Mouse (Mus musculus) liver, embryonic 12.5 days (tissue): ENCODE results near the gene Wdr90. TPM values are rescaled to one million over a fixed set of nuclear protein-coding genes. Genes with fewer than 3 reads are reported as not detected.
"Not testable (repeated sequence)": the region's sequence is repeated elsewhere in the genome, so short reads cannot be mapped to it uniquely, and the experiment has no call there.

Source experiments
- ATAC-seq: fragments of 200-750 bp; cut with Nextera tagmentation; 2 replicates; pipeline ENCODE4 v1.8.0; 2017; ENCODE audit warnings: moderate number of reproducible peaks, mild to moderate bottlenecking, moderate library complexity
- H3K27ac ChIP-seq: fragments of 300-500 bp; sonication (generic); 2 replicates; pipeline ENCODE4 v1.5.1; 2016; ENCODE audit warnings: mild to moderate bottlenecking
- H3K27me3 ChIP-seq: fragments of 300-500 bp; sonication (generic); replicated peaks from 2 replicates; pipeline ENCODE4 v1.6.1; 2016; ENCODE audit warnings: mild to moderate bottlenecking, moderate library complexity
- H3K36me3 ChIP-seq: fragments of 300-500 bp; sonication (generic); 2 replicates; pipeline ENCODE4 v1.6.1; 2016; ENCODE audit warnings: mild to moderate bottlenecking, moderate library complexity
- H3K4me1 ChIP-seq: fragments of 300-500 bp; sonication (generic); 2 replicates; pipeline ENCODE4 v1.6.1; 2016
- H3K4me2 ChIP-seq: fragments of 300-500 bp; sonication (generic); 2 replicates; pipeline ENCODE4 v1.6.1; 2016; ENCODE audit warnings: mild to moderate bottlenecking, moderate library complexity
- H3K4me3 ChIP-seq: fragments of 300-500 bp; sonication (generic); 2 replicates; pipeline ENCODE4 v1.5.1; 2016; ENCODE audit warnings: mild to moderate bottlenecking, moderate library complexity
- H3K9ac ChIP-seq: fragments of 300-500 bp; sonication (generic); 2 replicates; pipeline ENCODE4 v1.6.1; 2016; ENCODE audit warnings: mild to moderate bottlenecking, moderate library complexity
- H3K9me3 ChIP-seq: fragments of 300-500 bp; sonication (generic); replicated peaks from 2 replicates; pipeline ENCODE4 v1.6.1; 2016; ENCODE audit warnings: mild to moderate bottlenecking, moderate library complexity
- WGBS: fragments of 180-500 bp; shearing (Covaris S2); methylation state at CpG from one replicate; pipeline ENCODE4 v1.1.7; 2016; ENCODE audit not compliant: insufficient replicate concordance; 5-methylcytosine and 5-hydroxymethylcytosine counted together
- polyA plus RNA-seq: library from polyadenylated mRNA; unstranded; fragments of >200 nt; fragmentation: Nextera tagmentation; extraction: Ambion mirVana; gene quantifications from 2 replicates; pipeline ENCODE4 v1.2.1, GENCODE M21; 2016

The Wdr90 gene
- polyA plus RNA-seq, 1 experiment from 2014 or later = 19.6 TPM

DNA sequence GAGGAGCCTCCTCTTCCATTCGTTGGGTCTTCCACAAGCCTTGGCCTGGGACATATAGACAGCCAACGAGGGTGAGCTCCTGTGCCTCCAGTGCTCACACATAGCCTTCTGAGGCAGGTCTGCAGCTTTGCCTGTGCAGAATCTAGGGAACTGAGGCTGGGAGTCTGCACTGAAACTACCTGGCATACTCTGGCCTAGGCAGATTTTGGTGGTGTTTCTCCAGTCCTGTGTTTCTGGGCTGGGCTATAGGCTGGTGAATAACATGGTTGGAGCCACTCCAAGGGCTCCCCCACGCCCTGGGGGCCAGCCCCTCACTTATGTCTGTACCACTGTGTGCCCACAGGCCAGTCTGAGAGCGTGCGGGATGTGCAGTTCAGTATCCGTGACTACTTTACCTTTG lies 36.0 kb downstream of the Wdr90 start:
- H3K9ac ChIP-seq = peak overlapping the region; percentile 76
- no peak for ATAC-seq
- H3K4me2 ChIP-seq = peak overlapping the region; percentile 87
- peak overlapping the region; percentile 73 for H3K4me3 ChIP-seq
- H3K27me3 ChIP-seq = peaks cover 23% of the 10 kb centered on the region
- H3K36me3 ChIP-seq = peaks cover 41% of the 10 kb centered on the region
- H3K4me1 ChIP-seq = peaks cover 57% of the 10 kb centered on the region
- no peaks in the 10 kb centered on the region for H3K9me3 ChIP-seq
- no peak overlapping the region for H3K27ac ChIP-seq
- 83% methylated on average over 6 of the region's 6 CpGs for WGBS

DNA sequence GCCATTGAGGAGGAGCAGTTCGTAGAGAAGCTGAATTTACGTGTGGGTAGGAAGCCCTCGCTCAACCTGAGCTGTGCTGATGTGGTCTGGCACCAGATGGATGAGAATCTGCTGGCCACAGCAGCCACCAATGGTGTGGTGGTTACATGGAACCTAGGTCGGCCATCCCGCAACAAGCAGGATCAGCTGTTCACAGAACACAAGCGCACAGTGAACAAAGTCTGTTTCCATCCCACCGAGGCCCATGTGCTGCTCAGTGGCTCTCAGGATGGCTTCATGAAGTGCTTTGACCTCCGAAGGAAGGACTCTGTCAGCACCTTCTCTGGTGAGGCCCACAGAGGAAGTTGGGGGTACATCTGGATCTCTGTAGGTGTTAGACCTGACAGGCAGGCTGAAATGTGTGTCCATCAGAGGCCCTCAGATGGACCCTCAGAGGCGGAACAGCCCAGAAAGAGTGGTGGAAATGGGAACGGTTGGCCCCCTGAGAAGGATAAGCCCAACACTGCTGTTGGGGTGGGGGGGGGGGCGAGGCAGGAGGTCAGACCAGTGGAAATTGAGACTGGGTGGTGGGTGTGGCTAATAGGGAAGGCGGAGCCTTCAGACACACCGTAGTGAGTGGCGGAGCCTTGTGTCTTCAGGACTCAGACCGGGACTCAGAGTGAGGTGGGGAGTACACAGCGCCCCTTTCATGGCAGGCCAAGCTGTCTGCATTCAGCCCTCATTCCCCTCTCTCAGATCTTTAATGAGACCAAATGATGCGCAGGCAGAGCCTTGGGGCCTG lies 36.7 kb downstream of the Wdr90 start:
- H3K9ac ChIP-seq = peak overlapping the region; percentile 76
- peaks cover 31% of the 10 kb centered on the region for H3K27me3 ChIP-seq
- ATAC-seq = no peak; the same call in 1 of the 2 replicates
- 54% methylated on average over 16 of the region's 17 CpGs for WGBS
- H3K4me3 ChIP-seq = peak overlapping the region; percentile 73
- H3K36me3 ChIP-seq = peaks cover 34% of the 10 kb centered on the region
- peak overlapping the region; percentile 80 for H3K27ac ChIP-seq
- peaks cover 52% of the 10 kb centered on the region for H3K4me1 ChIP-seq
- H3K9me3 ChIP-seq = no peaks in the 10 kb centered on the region
- peak overlapping the region; percentile 87 for H3K4me2 ChIP-seq

DNA sequence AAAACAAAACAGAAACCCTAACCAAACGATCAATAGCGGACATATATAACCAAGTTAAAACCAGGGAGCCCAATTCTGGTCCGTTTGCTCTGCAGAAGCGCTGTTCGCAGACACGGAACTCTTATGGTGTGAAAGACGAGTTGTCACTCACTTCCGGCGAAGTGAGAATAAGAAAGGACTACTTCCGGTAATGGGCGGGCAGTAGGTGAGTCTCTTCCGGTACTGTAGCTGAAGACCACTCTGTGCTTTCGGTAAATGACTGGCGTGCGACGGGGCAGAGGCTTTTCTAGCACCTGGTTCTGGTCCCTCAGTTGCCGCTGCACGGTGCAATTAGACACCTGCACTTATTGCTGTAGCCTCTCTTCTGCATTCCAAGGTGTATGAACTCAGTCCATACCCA lies 37.8 kb downstream of the Wdr90 start, which contains the start of gene Wdr24:
Gene Wdr24 (plus strand): TSS at position 176 of the 400 bp plus-strand sequence.
- peak within 1 kb of the TSS; percentile 76 for H3K9ac ChIP-seq
- peak; percentile 73; the same call in 1 of the 2 replicates for ATAC-seq
- WGBS = 1% methylated on average over 18 of the region's 18 CpGs
- peak within 1 kb of the TSS; percentile 73 for H3K4me3 ChIP-seq
- H3K4me2 ChIP-seq = peak within 1 kb of the TSS; percentile 87
- peaks cover 49% of the 10 kb centered on the region for H3K4me1 ChIP-seq
- no peaks in the 10 kb centered on the region for H3K9me3 ChIP-seq
- peak within 1 kb of the TSS; percentile 80 for H3K27ac ChIP-seq
- peaks cover 33% of the 10 kb centered on the region for H3K36me3 ChIP-seq
- H3K27me3 ChIP-seq = peaks cover 42% of the 10 kb centered on the region

DNA sequence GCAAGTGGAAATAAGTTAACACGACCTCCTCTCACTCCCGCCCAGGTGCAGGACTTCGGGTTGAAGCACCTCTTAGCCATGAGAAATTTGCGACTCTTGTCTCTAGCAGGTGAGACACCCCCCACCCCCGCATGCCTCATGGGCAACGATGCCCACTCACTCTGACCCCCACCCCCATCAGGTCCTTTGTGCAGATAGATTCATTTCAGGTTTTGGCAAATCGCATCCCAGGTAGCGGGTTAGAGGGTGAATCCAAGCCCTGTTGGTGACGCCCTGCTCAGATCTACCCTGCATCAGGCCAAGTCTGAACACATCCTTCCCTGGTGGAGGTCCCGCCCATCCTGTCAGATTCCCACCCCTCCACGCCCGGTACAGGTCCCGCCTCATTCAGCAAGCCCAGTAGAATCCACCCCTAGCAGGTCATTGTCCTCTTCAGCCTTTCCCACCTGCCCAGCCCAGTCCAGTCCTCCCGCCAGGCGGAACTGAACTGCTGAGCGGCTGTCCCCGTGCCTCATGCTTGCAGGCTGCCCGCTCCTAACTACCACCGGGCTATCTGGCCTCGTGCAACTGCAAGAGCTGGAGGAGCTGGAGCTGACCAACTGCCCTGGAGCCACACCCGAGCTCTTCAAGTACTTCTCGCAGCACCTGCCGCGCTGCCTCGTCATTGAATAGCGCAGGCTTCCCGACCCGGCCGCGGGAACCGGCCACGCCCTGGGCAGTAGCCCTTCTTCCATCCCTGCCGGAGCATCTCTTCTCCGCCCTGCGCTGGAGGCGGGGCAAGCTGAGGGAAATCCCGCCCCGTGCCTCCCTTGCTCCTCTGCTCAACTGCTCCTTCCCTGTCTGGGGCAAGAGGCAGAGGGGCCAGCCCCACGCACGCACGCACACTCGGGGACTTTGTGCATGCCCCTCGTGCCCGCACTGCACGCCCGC lies 42.2 kb downstream of the Wdr90 start:
- peaks cover 84% of the 10 kb centered on the region for H3K27me3 ChIP-seq
- WGBS = 4% methylated on average over 46 of the region's 46 CpGs
- peak; percentile 45 for ATAC-seq

DNA sequence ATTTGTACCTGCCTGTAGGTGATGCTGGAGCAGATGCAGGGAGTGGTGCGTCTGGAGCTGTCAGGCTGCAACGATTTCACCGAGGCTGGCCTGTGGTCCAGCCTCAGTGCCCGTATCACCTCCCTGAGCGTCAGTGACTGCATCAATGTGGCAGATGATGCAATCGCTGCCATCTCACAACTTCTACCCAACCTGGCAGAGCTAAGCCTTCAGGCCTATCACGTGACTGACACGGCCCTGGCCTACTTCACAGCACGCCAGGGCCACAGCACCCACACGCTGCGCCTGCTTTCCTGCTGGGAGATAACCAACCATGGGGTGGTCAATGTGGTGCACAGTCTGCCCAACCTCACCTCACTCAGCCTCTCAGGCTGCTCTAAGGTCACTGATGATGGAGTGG lies 43.6 kb downstream of the Wdr90 start:
- H3K27me3 ChIP-seq = peaks cover 97% of the 10 kb centered on the region
- H3K9me3 ChIP-seq = no peaks in the 10 kb centered on the region
- 67% methylated on average over 11 of the region's 11 CpGs for WGBS
- no peak overlapping the region for H3K4me2 ChIP-seq
- peaks cover 10% of the 10 kb centered on the region for H3K4me1 ChIP-seq
- no peak overlapping the region for H3K4me3 ChIP-seq
- H3K9ac ChIP-seq = no peak overlapping the region
- H3K36me3 ChIP-seq = no peaks in the 10 kb centered on the region
- no peak overlapping the region for H3K27ac ChIP-seq
- ATAC-seq = no peak

More for the DNA sequence above, 42.2 kb downstream of the Wdr90 start:
- peak overlapping the region; percentile 44 for H3K4me2 ChIP-seq
- H3K27ac ChIP-seq = no peak overlapping the region
- H3K9me3 ChIP-seq = no peaks in the 10 kb centered on the region
- H3K9ac ChIP-seq = no peak overlapping the region
- H3K4me3 ChIP-seq = peak overlapping the region; percentile 22
- no peaks in the 10 kb centered on the region for H3K36me3 ChIP-seq
- peaks cover 17% of the 10 kb centered on the region for H3K4me1 ChIP-seq

DNA sequence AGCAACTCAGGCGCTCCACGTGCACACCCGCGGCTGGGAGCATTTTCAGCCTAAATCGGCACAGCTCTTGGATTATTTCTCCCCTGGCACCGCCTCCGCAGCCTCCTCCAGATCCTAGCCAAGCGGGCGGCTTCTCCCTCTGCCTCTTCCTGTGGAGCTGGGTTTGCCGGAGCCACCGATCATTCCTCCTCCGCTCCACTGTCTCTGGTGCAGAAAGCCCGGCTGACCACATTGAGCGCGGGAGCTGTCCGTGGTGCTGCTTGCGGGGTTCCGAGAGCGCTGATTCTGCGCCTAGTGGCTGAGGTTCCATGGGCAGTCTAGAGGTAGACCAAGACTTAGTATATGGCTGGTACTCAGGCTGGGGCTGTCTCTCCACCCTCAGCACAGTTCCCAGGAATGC lies 47.8 kb downstream of the Wdr90 start:
- Histone ChIP-seq H3K4me1 (peaks cover 13% of the 10 kb centered on the region), H3K9ac (no peak overlapping the region), H3K27me3 (peaks cover 98% of the 10 kb centered on the region), H3K9me3 (no peaks in the 10 kb centered on the region), H3K27ac (no peak overlapping the region), H3K4me2 (no peak overlapping the region), H3K36me3 (no peaks in the 10 kb centered on the region), H3K4me3 (no peak overlapping the region)
- no peak for ATAC-seq
- WGBS = 2% methylated on average over 20 of the region's 20 CpGs

DNA sequence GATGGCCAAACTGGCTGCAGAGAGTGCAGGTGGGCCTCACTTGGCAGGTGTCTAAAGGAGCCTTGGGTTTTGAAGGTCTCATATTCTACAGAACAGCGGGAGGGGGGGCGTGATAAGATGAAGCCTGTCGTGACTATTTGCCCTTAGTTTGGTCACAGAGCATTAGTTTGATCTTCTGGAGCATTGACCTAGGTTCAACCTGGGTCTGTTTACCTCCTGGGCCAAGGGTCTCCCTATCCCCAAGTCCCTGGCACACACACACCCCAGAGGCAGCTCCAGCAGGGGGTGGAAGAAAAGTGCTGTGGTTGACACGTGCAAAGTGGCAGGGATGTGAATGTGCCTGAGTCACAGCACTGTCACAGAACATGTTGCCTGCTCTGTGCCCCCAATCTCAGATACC lies 50.4 kb downstream of the Wdr90 start:
- Histone ChIP-seq H3K27me3 (peaks cover 97% of the 10 kb centered on the region), H3K9me3 (no peaks in the 10 kb centered on the region), H3K4me2 (no peak overlapping the region), H3K4me3 (no peak overlapping the region), H3K27ac (no peak overlapping the region), H3K4me1 (peaks cover 14% of the 10 kb centered on the region), H3K36me3 (no peaks in the 10 kb centered on the region), H3K9ac (no peak overlapping the region)
- ATAC-seq = no peak
- 52% methylated on average over 4 of the region's 4 CpGs for WGBS

DNA sequence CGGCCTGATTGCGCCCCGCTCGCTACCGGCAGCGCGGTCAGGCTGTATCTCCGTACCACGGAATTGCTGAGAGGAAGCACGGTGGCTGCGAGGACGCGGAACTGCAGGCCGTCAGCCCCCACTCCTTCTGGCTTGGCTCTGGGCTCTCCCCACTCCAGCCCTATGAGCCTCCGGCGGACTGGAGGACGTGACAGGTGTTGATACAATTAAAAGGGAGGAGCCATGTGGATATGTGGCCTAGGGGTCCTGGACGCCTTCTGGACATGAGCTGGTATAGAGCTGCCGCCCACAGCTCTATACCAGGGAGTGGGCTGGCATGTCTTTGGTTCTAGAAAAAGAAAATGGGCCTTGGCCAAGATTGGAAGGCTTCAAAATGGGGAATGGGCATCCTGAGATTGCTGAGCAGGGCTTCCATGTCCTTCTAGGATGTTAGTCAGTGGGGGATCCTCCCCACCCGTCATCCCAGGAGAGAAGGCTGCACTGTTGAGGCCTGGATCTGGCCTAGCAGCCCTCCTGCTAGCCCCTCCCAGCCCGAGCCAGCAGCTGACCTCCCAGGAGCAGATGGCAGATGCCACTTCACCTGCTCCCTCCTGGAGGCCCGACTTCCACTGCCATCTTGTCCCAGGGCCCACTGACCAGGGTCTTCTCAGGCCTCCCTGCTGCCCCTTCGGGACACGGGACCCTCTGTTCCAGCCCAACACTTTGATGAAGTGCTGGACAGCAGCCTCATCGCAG lies 51.5 kb downstream of the Wdr90 start:
- peak overlapping the region; percentile 55 for H3K4me3 ChIP-seq
- no peaks in the 10 kb centered on the region for H3K9me3 ChIP-seq
- ATAC-seq = no peak; the same call in 1 of the 2 replicates
- peaks cover 14% of the 10 kb centered on the region for H3K4me1 ChIP-seq
- no peaks in the 10 kb centered on the region for H3K36me3 ChIP-seq
- no peak overlapping the region for H3K9ac ChIP-seq
- 12% methylated on average over 24 of the region's 25 CpGs for WGBS
- no peak overlapping the region for H3K27ac ChIP-seq
- H3K4me2 ChIP-seq = peak overlapping the region; percentile 77
- H3K27me3 ChIP-seq = peaks cover 90% of the 10 kb centered on the region

DNA sequence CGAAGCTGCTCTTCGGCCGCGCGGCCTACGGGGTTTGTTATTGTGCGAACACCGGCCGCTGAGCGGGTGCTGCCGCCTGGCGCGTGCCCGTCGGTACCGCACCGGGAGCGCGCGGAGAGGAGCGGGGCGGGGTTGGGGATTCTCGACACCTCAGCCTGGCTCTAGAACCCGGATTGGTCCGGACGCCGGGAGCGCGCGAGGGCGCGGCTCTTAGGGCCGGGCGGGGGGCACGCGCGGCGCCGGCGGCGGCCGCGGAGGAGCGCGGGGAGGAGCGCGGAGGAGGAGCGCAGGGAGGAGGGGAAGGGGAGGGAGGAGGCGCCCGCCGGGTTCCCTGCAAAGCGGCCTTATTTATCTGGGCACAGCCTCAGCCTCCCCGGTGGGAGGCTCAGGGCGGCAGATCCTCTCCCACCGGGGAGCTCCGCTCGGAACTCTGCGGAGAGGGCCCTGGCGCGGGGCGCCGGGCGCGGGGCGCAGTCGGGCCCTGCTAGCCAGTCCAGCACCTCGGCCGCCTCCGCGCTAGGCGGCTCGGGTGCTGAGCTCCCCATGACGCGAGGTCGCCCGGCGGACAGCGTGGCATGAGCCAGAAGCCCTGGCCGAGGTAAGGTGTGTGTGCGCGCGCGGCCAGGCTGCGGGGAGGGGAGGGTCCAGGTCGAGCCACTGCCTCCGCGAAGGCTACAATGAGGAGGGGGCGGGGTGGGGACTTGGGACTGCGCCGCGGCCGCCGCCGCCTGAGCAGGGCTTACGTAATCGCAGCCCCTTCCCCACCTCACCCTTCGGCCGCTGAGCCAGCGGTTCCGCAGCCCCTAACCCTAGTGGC lies 52.3 kb downstream of the Wdr90 start, which contains the start of gene Fbxl16:
Gene Fbxl16 (plus strand): TSS at position 297 of the 817 bp plus-strand sequence.
- WGBS = 1% methylated on average over 98 of the region's 100 CpGs
- Histone ChIP-seq H3K9ac (peak within 1 kb of the TSS; percentile 25; the same call in 1 of the 2 replicates), H3K9me3 (no peaks in the 10 kb centered on the region), H3K4me1 (peaks cover 14% of the 10 kb centered on the region), H3K4me3 (peak within 1 kb of the TSS; percentile 55), H3K27ac (no peak within 1 kb of the TSS), H3K27me3 (peaks cover 87% of the 10 kb centered on the region), H3K4me2 (peak within 1 kb of the TSS; percentile 77), H3K36me3 (no peaks in the 10 kb centered on the region)
- ATAC-seq = no peak; the same call in 1 of the 2 replicates

DNA sequence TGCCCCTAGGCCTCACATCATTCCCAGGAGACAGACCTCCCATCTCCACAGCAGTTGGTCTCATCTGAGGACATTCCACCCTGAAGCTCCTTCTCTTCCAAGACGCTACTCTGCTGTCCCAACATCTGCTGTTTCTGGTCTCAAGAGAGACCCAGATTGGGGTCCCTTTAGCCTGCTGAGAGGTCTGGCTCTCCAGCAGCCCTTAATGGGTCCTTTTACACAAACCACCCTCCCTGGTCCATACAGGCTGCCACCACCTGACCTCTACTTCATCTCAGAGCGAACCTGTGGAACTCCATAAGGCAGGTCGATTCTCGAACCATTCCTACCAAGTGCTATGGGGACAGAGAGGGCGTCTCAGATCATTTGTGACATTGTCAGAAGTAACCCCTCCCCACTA lies 53.3 kb downstream of the Wdr90 start:
- Histone ChIP-seq H3K27me3 (peaks cover 88% of the 10 kb centered on the region), H3K4me1 (peaks cover 14% of the 10 kb centered on the region), H3K27ac (no peak overlapping the region), H3K4me2 (peak overlapping the region; percentile 77; the same call in 1 of the 2 replicates), H3K9me3 (no peaks in the 10 kb centered on the region), H3K36me3 (no peaks in the 10 kb centered on the region), H3K4me3 (peak overlapping the region; percentile 55; the same call in 1 of the 2 replicates), H3K9ac (no peak overlapping the region)
- 40% methylated on average over 5 of the region's 5 CpGs for WGBS
- no peak for ATAC-seq

DNA sequence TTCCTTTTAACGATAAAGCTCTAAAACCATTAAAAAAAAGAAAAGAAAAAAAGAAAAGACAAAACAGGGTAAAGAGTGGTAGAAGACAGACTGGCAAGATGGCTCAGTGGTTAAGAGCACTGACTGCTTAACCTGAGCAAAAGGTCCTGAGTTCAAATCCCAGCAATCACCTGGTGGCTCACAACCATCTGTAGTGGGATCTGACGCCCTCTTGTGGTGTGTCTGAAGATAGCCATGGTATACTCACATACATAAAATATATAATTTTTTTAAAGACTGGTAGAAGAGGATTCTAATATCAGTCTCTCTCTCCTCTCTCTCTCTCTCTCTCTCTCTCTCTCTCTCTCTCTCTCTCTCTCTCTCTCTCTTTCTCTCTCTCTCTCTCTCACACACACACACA lies 53.8 kb downstream of the Wdr90 start:
- not testable (repeated sequence) for H3K4me2 ChIP-seq, H3K36me3 ChIP-seq, H3K9ac ChIP-seq, H3K4me3 ChIP-seq, ATAC-seq, H3K27ac ChIP-seq, H3K9me3 ChIP-seq
- Histone ChIP-seq H3K4me1 (peaks cover 14% of the 10 kb centered on the region), H3K27me3 (peaks cover 88% of the 10 kb centered on the region)
- WGBS = 33% methylated on average over 2 of the region's 2 CpGs
